Mouse (Mus musculus) neutrophil, adult 83 days (primary cell): ENCODE data around the gene 4931417E11Rik. TPM values are rescaled to one million over a fixed set of nuclear protein-coding genes. Genes with fewer than 3 reads are reported as not detected.

Experiments
- total RNA-seq, 2 experiments: library from RNA; stranded (reverse); gene quantifications; one replicate each; pipeline ENCODE4 v1.2.4; 2023

4931417E11Rik gene
- total RNA-seq: not detected

GRCm38 (mm10) chr6:73469567-73469966 is at the start of gene 4931417E11Rik:
4931417E11Rik (minus strand) TSS chr6:73469667.

Other genes starting within 250 kb of the 4931417E11Rik start
- gene Dnah6, start 248.0 kb downstream of the 4931417E11Rik start, total RNA-seq: under 1 TPM; 0.46 to 0.53 TPM
- 10 to 100 TPM; 29.6 to 34.1 TPM for gene Suclg1, start 221.3 kb downstream of the 4931417E11Rik start, total RNA-seq